11 mouse cellular contexts compared by ENCODE assay signal in genomic region chr2:135744711-135745110, GRCm38 (mm10).
DNase-seq lines count a peak whose midpoint lies in the region; ATAC-seq lines count a peak whose summit lies in the region.
"Had no signal": no experiment of that assay in that cellular context is flagged by ENCODE, and none has a peak within 500 bp of the region (broad histone marks: within the 10 kb centered on the region; RNA-seq: fewer than 3 reads in every experiment).

No protein-coding gene starts in this region.

- H3K4me1 ChIP-seq in heart, embryonic 14.5 days (ENCODE audit: control insufficient read depth in 2 of 2, insufficient read depth in 2 of 2, low read length in 2 of 2) = peaks cover 15 to 30% of the 10 kb centered on the region in 2 experiments
- peaks cover 20% of the 10 kb centered on the region for H3K4me1 ChIP-seq in midbrain, embryonic 12.5 days
- peaks cover 8% of the 10 kb centered on the region for H3K4me1 ChIP-seq in midbrain, embryonic 10.5 days
- peaks cover 13% of the 10 kb centered on the region; the same call in 1 of the 2 replicates for H3K4me1 ChIP-seq in stomach, embryonic 14.5 days (ENCODE audit: control insufficient read depth, insufficient read depth, low read length)

- H3K27me3 ChIP-seq in heart, embryonic 14.5 days (ENCODE audit: control insufficient read depth, insufficient read depth, low read length) = no peaks in the 10 kb centered on the region
- no peaks in the 10 kb centered on the region for H3K27me3 ChIP-seq in midbrain, embryonic 12.5 days
- H3K27me3 ChIP-seq in midbrain, embryonic 10.5 days (ENCODE audit: low read depth, poor library complexity, severe bottlenecking) = no peaks in the 10 kb centered on the region
- H3K27me3 ChIP-seq in stomach, embryonic 14.5 days (ENCODE audit: control insufficient read depth, insufficient read depth, low read length) = no peaks in the 10 kb centered on the region
- H3K27me3 ChIP-seq: embryonic facial prominence, embryonic 12.5 days had no signal

- H3K36me3 ChIP-seq in heart, embryonic 14.5 days (ENCODE audit: control insufficient read depth, insufficient read depth, low read length) = 0 out of 2 replicates have a peak, but pooled peaks cover 4% of the 10 kb centered on the region
- no peaks in the 10 kb centered on the region for H3K36me3 ChIP-seq in midbrain, embryonic 12.5 days
- peaks cover 3% of the 10 kb centered on the region; the same call in 1 of the 2 replicates for H3K36me3 ChIP-seq in midbrain, embryonic 10.5 days
- no peaks in the 10 kb centered on the region for H3K36me3 ChIP-seq in stomach, embryonic 14.5 days (ENCODE audit: control insufficient read depth, insufficient read depth, low read length)
- H3K36me3 ChIP-seq: embryonic facial prominence, embryonic 12.5 days had no signal

- peak; percentile 15; the same call in 1 of the 2 replicates for ATAC-seq in heart, embryonic 14.5 days (ENCODE audit: insufficient number of reproducible peaks, insufficient read depth, low FRiP score, low read depth)
- ATAC-seq in midbrain, embryonic 12.5 days (ENCODE audit: low FRiP score, low read depth) = peak; percentile 41; the same call in 1 of the 2 replicates
- ATAC-seq in stomach, embryonic 14.5 days (ENCODE audit: insufficient number of reproducible peaks, insufficient read depth, low FRiP score, low read depth) = 0 out of 2 replicates have a peak, but pooled peaks have one; percentile 56
- ATAC-seq in frontal cortex, adult (ENCODE audit: low TSS enrichment) = no peak

- H3K4me3 ChIP-seq in heart, embryonic 14.5 days (ENCODE audit: control insufficient read depth in 1 of 2, insufficient read depth in 1 of 2, low read depth in 1 of 2, low read length in 2 of 2) = no peak overlapping the region
- H3K4me3 ChIP-seq in midbrain, embryonic 12.5 days = no peak overlapping the region
- no peak overlapping the region for H3K4me3 ChIP-seq in midbrain, embryonic 10.5 days
- H3K4me3 ChIP-seq in stomach, embryonic 14.5 days (ENCODE audit: low read depth, low read length) = no peak overlapping the region
- H3K4me3 ChIP-seq: embryonic facial prominence, embryonic 12.5 days had no signal

- no peak overlapping the region for H3K27ac ChIP-seq in heart, embryonic 14.5 days (replicated peaks in 1 of 2; ENCODE audit: control insufficient read depth in 1 of 2, insufficient read depth in 1 of 2, low read depth in 2 of 2, low read length in 2 of 2)
- H3K27ac ChIP-seq in midbrain, embryonic 12.5 days (replicated peaks) = no peak overlapping the region
- no peak overlapping the region for H3K27ac ChIP-seq in midbrain, embryonic 10.5 days (replicated peaks)
- no peak overlapping the region for H3K27ac ChIP-seq in stomach, embryonic 14.5 days (ENCODE audit: low read length)

- peak overlapping the region; percentile 39 for H3K4me2 ChIP-seq in heart, embryonic 14.5 days (ENCODE audit: low read length)
- H3K4me2 ChIP-seq in midbrain, embryonic 12.5 days (replicated peaks) = no peak overlapping the region
- H3K4me2 ChIP-seq in stomach, embryonic 14.5 days (replicated peaks; ENCODE audit: low read depth, low read length) = no peak overlapping the region
- H3K4me2 ChIP-seq: embryonic facial prominence, embryonic 12.5 days had no signal

- WGBS in heart, embryonic 14.5 days = 54% methylated on average over 8 of the region's 8 CpGs
- 87% methylated on average over 8 of the region's 8 CpGs for WGBS in midbrain, embryonic 12.5 days
- 88% methylated on average over 8 of the region's 8 CpGs for WGBS in midbrain, embryonic 10.5 days
- WGBS in stomach, embryonic 14.5 days = 65% methylated on average over 8 of the region's 8 CpGs

- DNase-seq in heart, adult 9 months (ENCODE audit: low spot score in 2 of 2) = no peak
- DNase-seq in midbrain, embryonic 10.5 days (ENCODE audit: low spot score) = no peak
- DNase-seq in kidney, postnatal 25 days = peak; percentile 28 to 52
- DNase-seq: gastrocnemius, postnatal 25 days; right cerebral cortex, adult 18-20 months; thymus, postnatal 25 days had no signal

- H3K9ac ChIP-seq in heart, embryonic 14.5 days (ENCODE audit: low read length) = no peak overlapping the region
- no peak overlapping the region for H3K9ac ChIP-seq in midbrain, embryonic 12.5 days (replicated peaks)
- H3K9ac ChIP-seq in stomach, embryonic 14.5 days (replicated peaks; ENCODE audit: low read depth, low read length) = no peak overlapping the region
- H3K9ac ChIP-seq: embryonic facial prominence, embryonic 12.5 days had no signal

- peaks cover 3% of the 10 kb centered on the region; the same call in 1 of the 2 replicates for H3K9me3 ChIP-seq in heart, embryonic 14.5 days (ENCODE audit: control insufficient read depth, low read length)
- H3K9me3 ChIP-seq in midbrain, embryonic 12.5 days = no peaks in the 10 kb centered on the region
- no peaks in the 10 kb centered on the region for H3K9me3 ChIP-seq in midbrain, embryonic 10.5 days (replicated peaks)
- no peaks in the 10 kb centered on the region for H3K9me3 ChIP-seq in stomach, embryonic 14.5 days (ENCODE audit: control insufficient read depth, low read depth, low read length)
- H3K9me3 ChIP-seq: embryonic facial prominence, embryonic 12.5 days had no signal

Comparison
In these comparisons a context has a peak if more than half of its experiments do, and no peak if none do; other contexts are left out.
1. DNase-seq: peak in kidney, postnatal 25 days (2 of 2); none in heart, adult 9 months (0 of 2) and midbrain, embryonic 10.5 days (single experiment).